Mouse (Mus musculus) bone marrow, adult 2 months (tissue): ENCODE results near the gene Trnp1.

Experiments used
- CTCF ChIP-seq: fragments of 200-500 bp; IDR thresholded peaks from 2 replicates; pipeline ENCODE4 v1.5.1; 2011; ENCODE audit warnings: low read length, control low read depth; ENCODE audit not compliant: control insufficient read depth, insufficient read depth
- POLR2A ChIP-seq: fragments of 200-500 bp; IDR thresholded peaks from 2 replicates; pipeline ENCODE4 v1.6.1; 2011; ENCODE audit warnings: low read depth, mild to moderate bottlenecking, control low read depth, low read length, borderline replicate concordance; ENCODE audit not compliant: control insufficient read depth

- TF ChIP-seq CTCF (no peak), POLR2A (no peak)
These were observed 4.5 kb downstream of the Trnp1 start for GRCm38 (mm10) chr4:133493895-133494294.
